Mouse (Mus musculus) brain, embryonic 14.5 days (tissue): ENCODE results near the gene Itga1. TPM values are rescaled to one million over a fixed set of nuclear protein-coding genes. Genes with fewer than 3 reads are reported as not detected.

Experiments used
- DNase-seq: peaks from one replicate; pipeline ENCODE4 v3.0.0-alpha.2; 2011; ENCODE audit warnings: low read depth
- CTCF ChIP-seq: fragments of 200-500 bp; IDR thresholded peaks from 2 replicates; pipeline ENCODE4 v1.5.1; 2012; ENCODE audit warnings: inconsistent platforms, mild to moderate bottlenecking, moderate library complexity, borderline replicate concordance; ENCODE audit not compliant: insufficient read depth, insufficient read length; ENCODE audit errors: extremely low read depth
- POLR2A ChIP-seq: fragments of 200-500 bp; IDR thresholded peaks from 2 replicates; pipeline ENCODE4 v1.6.1; 2012; ENCODE audit warnings: mild to moderate bottlenecking, inconsistent platforms, borderline replicate concordance; ENCODE audit not compliant: poor library complexity, insufficient read depth, insufficient read length, severe bottlenecking; ENCODE audit errors: extremely low read depth
- polyA plus RNA-seq: library from polyadenylated mRNA; depleted of rRNA; stranded (reverse); fragments of >200 nt; gene quantifications from 2 replicates; pipeline ENCODE4 v1.2.3, GENCODE M21; 2012

The Itga1 gene
- polyA plus RNA-seq, 1 experiment = 3.8 TPM

- TF ChIP-seq POLR2A = no peak
- TF ChIP-seq CTCF = no peak
- peak; percentile 46 for DNase-seq
These were observed 64.5 kb downstream of the Itga1 start for GRCm38 (mm10) chr13:115037304-115037703.

- TF ChIP-seq POLR2A (no peak), CTCF (no peak)
- no peak for DNase-seq
These were observed 66.4 kb downstream of the Itga1 start for GRCm38 (mm10) chr13:115035387-115035786.

- TF ChIP-seq POLR2A (no peak), CTCF (no peak)
These were observed 68.6 kb downstream of the Itga1 start for GRCm38 (mm10) chr13:115033135-115033534.

GRCm38 (mm10) chr13:115031177-115032000 is 70.4 kb downstream of the Itga1 start:
- peak; percentile 65 for DNase-seq
- TF ChIP-seq CTCF (no peak), POLR2A (no peak)

More at GRCm38 (mm10) chr13:115033135-115033534, 68.6 kb downstream of the Itga1 start:
- DNase-seq = no peak

GRCm38 (mm10) chr13:115025394-115025793 is 76.4 kb downstream of the Itga1 start:
- DNase-seq = no peak

GRCm38 (mm10) chr13:115022117-115022787 is 79.5 kb downstream of the Itga1 start:
- DNase-seq = no peak
- TF ChIP-seq CTCF (no peak), POLR2A (no peak)

More at GRCm38 (mm10) chr13:115025394-115025793, 76.4 kb downstream of the Itga1 start:
- TF ChIP-seq CTCF (no peak), POLR2A (no peak)

GRCm38 (mm10) chr13:115021411-115021810 is 80.4 kb downstream of the Itga1 start:
- no peak for TF ChIP-seq POLR2A
- no peak for TF ChIP-seq CTCF

GRCm38 (mm10) chr13:115020727-115021126 is 81.0 kb downstream of the Itga1 start:
- no peak for TF ChIP-seq CTCF
- TF ChIP-seq POLR2A = no peak

More at GRCm38 (mm10) chr13:115021411-115021810, 80.4 kb downstream of the Itga1 start:
- DNase-seq = no peak

GRCm38 (mm10) chr13:115017545-115017944 is 84.2 kb downstream of the Itga1 start:
- DNase-seq = no peak
- TF ChIP-seq CTCF (no peak), POLR2A (no peak)

More at GRCm38 (mm10) chr13:115020727-115021126, 81.0 kb downstream of the Itga1 start:
- no peak for DNase-seq

- TF ChIP-seq CTCF (no peak), POLR2A (no peak)
- no peak for DNase-seq
These were observed 90.2 kb downstream of the Itga1 start for GRCm38 (mm10) chr13:115011547-115011946.

GRCm38 (mm10) chr13:115006213-115006835 is 95.4 kb downstream of the Itga1 start:
- DNase-seq = peak; percentile 59
- TF ChIP-seq POLR2A (no peak), CTCF (no peak)

GRCm38 (mm10) chr13:115005342-115005741 is 96.4 kb downstream of the Itga1 start:
- TF ChIP-seq POLR2A = no peak
- TF ChIP-seq CTCF = no peak
- no peak for DNase-seq
